ENCODE assay signal across 22 mouse cellular contexts in genomic region chr4:115121162-115121561, GRCm38 (mm10). TPM values are rescaled to one million over a fixed set of nuclear protein-coding genes. Genes with fewer than 3 reads are reported as not detected.
"Had no signal": no experiment of that assay in that cellular context is flagged by ENCODE, and none has a peak within 500 bp of the region (broad histone marks: within the 10 kb centered on the region; RNA-seq: fewer than 3 reads in every experiment).

No protein-coding gene starts in this region.

- ATAC-seq: lung, postnatal 0 days; midbrain, embryonic 13.5 days; midbrain, embryonic 15.5 days had no signal

- H3K9me3 ChIP-seq: lung, embryonic 15.5 days; megakaryocyte, embryonic 14.5 days; midbrain, embryonic 13.5 days; midbrain, embryonic 15.5 days; neural tube, embryonic 12.5 days had no signal

- H3K27me3 ChIP-seq: lung, embryonic 15.5 days; midbrain, embryonic 13.5 days; midbrain, embryonic 15.5 days; neural tube, embryonic 12.5 days had no signal

- DNase-seq: liver, postnatal 0 days; lung, adult 2 months; lung, postnatal 14 days; lung, postnatal 36 days; right cerebral cortex, postnatal 25 days; right cerebral cortex, postnatal 4 days; spleen, adult 18-20 months; thymus, adult 18-20 months; thymus, postnatal 14 days; thymus, postnatal 36 days had no signal

- H3K36me3 ChIP-seq: lung, embryonic 15.5 days; midbrain, embryonic 13.5 days; midbrain, embryonic 15.5 days; neural tube, embryonic 12.5 days had no signal

- H3K9ac ChIP-seq: liver, postnatal 0 days; lung, embryonic 15.5 days; midbrain, embryonic 13.5 days; midbrain, embryonic 15.5 days; neural tube, embryonic 12.5 days had no signal

- H3K4me3 ChIP-seq: lung, embryonic 15.5 days; megakaryocyte, embryonic 14.5 days; midbrain, embryonic 13.5 days; midbrain, embryonic 15.5 days; neural tube, embryonic 12.5 days had no signal

- H3K4me1 ChIP-seq: lung, embryonic 15.5 days; midbrain, embryonic 13.5 days; midbrain, embryonic 15.5 days; neural tube, embryonic 12.5 days had no signal

- H3K27ac ChIP-seq: lung, embryonic 15.5 days; macrophage; midbrain, embryonic 13.5 days; midbrain, embryonic 15.5 days; neural tube, embryonic 12.5 days had no signal

- H3K4me2 ChIP-seq: lung, embryonic 15.5 days; midbrain, embryonic 11.5 days; midbrain, embryonic 13.5 days; midbrain, embryonic 15.5 days; neural tube, embryonic 12.5 days had no signal

RNA-seq across cellular contexts. Expression of gene Cyp4x1, which starts 12.9 kb away (rescaled TPM):
- total RNA-seq: monocyte, adult 5-6 weeks; neutrophil, adult 5-6 weeks had no signal
- polyA plus RNA-seq: lung, adult 2 months; lung, postnatal 0 days; macrophage; small intestine, adult 2 months; thymus, postnatal 0 days had no signal

RNA-seq across cellular contexts. Expression of gene Pdzk1ip1, which starts 32.7 kb away (rescaled TPM):
- total RNA-seq: monocyte, adult 5-6 weeks had no signal
